Mouse (Mus musculus) E14TG2a.4 (cell line): ENCODE measurements around the gene Ecm2.

Experiments used
- CTCF ChIP-seq: conservative IDR thresholded peaks from 2 replicates; pipeline ENCODE4 v1.5.1; 2014; ENCODE audit warnings: low read length
- NANOG ChIP-seq: IDR thresholded peaks from 2 replicates; pipeline ENCODE4 v1.6.1; 2014; ENCODE audit warnings: borderline replicate concordance, low read length, mixed read lengths
- POU5F1 ChIP-seq: IDR thresholded peaks from 2 replicates; pipeline ENCODE4 v1.6.1; 2014; ENCODE audit warnings: low read length, borderline replicate concordance

DNA sequence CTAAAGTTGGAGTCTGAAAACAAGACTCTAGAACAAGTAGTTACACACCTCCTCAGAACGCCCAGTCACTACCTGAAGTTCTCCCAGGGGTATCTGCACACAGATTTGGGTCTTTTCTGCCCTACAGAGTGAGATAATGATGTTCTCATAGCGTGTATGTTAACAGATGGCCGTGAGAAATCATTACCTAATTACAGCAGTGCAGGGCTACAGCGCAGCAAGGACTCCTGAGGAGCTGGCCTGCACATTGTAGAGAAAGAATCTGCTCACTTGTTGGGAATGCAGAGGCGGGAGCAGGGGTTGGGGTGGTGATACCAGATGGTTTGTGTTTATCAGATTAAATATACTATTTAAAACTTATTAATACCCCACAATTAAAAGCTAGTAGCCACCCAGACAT, 24.1 kb upstream of the Ecm2 start:
- TF ChIP-seq CTCF (no peak), NANOG (no peak), POU5F1 (no peak)
